Mouse (Mus musculus) spleen, adult 2 months (tissue): Measurements from ENCODE around the gene Fam193b.

Source experiments
- CTCF ChIP-seq: fragments of 200-500 bp; IDR thresholded peaks from 2 replicates; pipeline ENCODE4 v1.5.1; 2011; ENCODE audit warnings: mild to moderate bottlenecking, inconsistent platforms; ENCODE audit not compliant: insufficient read depth, insufficient read length, insufficient replicate concordance; ENCODE audit errors: extremely low read depth
- POLR2A ChIP-seq: fragments of 200-500 bp; IDR thresholded peaks from 2 replicates; pipeline ENCODE4 v1.6.1; 2011; ENCODE audit warnings: low read depth, low read length, inconsistent platforms

- TF ChIP-seq CTCF (no peak), POLR2A (no peak)
Measured at GRCm38 (mm10) chr13:55606899-55607623, 36.1 kb upstream of the Fam193b start.
